Mouse (Mus musculus) stomach, embryonic 16.5 days (tissue): ENCODE data around the gene Eif2b3. TPM values are rescaled to one million over a fixed set of nuclear protein-coding genes. Genes with fewer than 3 reads are reported as not detected.
A peak's percentile ranks its signal among the peaks of the same experiment; 100 is the strongest.

Experiments
- ATAC-seq: fragments of 200-750 bp; cut with Nextera tagmentation; 2 replicates; pipeline ENCODE4 v1.8.0; 2017; ENCODE audit warnings: moderate number of reproducible peaks, moderate TSS enrichment; ENCODE audit not compliant: insufficient read depth, low FRiP score
- H3K27ac ChIP-seq: fragments of 300-500 bp; sonication (generic); 2 replicates; pipeline ENCODE4 v1.5.1; 2014; ENCODE audit warnings: low read length
- H3K27me3 ChIP-seq: fragments of 300-500 bp; sonication (generic); 2 replicates; pipeline ENCODE4 v1.6.1; 2014; ENCODE audit warnings: low read length, control low read depth, mixed read lengths; ENCODE audit not compliant: control insufficient read depth, insufficient read depth
- H3K36me3 ChIP-seq: fragments of 300-500 bp; sonication (generic); 2 replicates; pipeline ENCODE4 v1.6.1; 2014; ENCODE audit warnings: low read length; ENCODE audit not compliant: control insufficient read depth, insufficient read depth
- H3K4me1 ChIP-seq: fragments of 300-500 bp; sonication (generic); 2 replicates; pipeline ENCODE4 v1.6.1; 2014; ENCODE audit warnings: low read length, control low read depth, mixed read lengths; ENCODE audit not compliant: control insufficient read depth, insufficient read depth
- H3K4me2 ChIP-seq: fragments of 300-500 bp; sonication (generic); 2 replicates; pipeline ENCODE4 v1.6.1; 2014; ENCODE audit warnings: low read depth, low read length, mixed read lengths
- H3K4me3 ChIP-seq: fragments of 300-500 bp; sonication (generic); replicated peaks from 2 replicates; pipeline ENCODE4 v1.5.1; 2014; ENCODE audit warnings: mild to moderate bottlenecking, low read length
- H3K9ac ChIP-seq: fragments of 300-500 bp; sonication (generic); 2 replicates; pipeline ENCODE4 v1.6.1; 2014; ENCODE audit warnings: low read length
- H3K9me3 ChIP-seq: fragments of 300-500 bp; sonication (generic); replicated peaks from 2 replicates; pipeline ENCODE4 v1.6.1; 2016; ENCODE audit warnings: low read length, control low read depth; ENCODE audit not compliant: control insufficient read depth
- WGBS: fragments of 180-500 bp; shearing (Covaris S2); extraction: QIAGEN DNeasy Blood & Tissue Kit; methylation state at CpG from one replicate; pipeline ENCODE4 v1.1.7; 2014; 5-methylcytosine and 5-hydroxymethylcytosine counted together
- polyA plus RNA-seq: library from polyadenylated mRNA; unstranded; fragments of >200 nt; fragmentation: Nextera tagmentation; extraction: Ambion mirVana; gene quantifications from 2 replicates; pipeline ENCODE4 v1.2.1, GENCODE M21; 2015

The Eif2b3 gene
- polyA plus RNA-seq = 35.6 and 36.3 TPM in 2 replicates

GRCm38 (mm10) chr4:117019206-117020134 lies at the start of gene Eif2b3:
Gene Eif2b3 (plus strand): TSS chr4:117019402.
- Histone ChIP-seq H3K27ac (peak within 1 kb of the TSS; percentile 35; the same call in 1 of the 2 replicates), H3K27me3 (no peaks in the 10 kb centered on the region), H3K4me2 (peak within 1 kb of the TSS; percentile 87), H3K9ac (peak within 1 kb of the TSS; percentile 94), H3K4me1 (peaks cover 5% of the 10 kb centered on the region), H3K9me3 (no peaks in the 10 kb centered on the region), H3K36me3 (no peaks in the 10 kb centered on the region), H3K4me3 (peak within 1 kb of the TSS; percentile 97)
- under 1% methylated on average over 61 of the region's 61 CpGs for WGBS
- peak; percentile 96 for ATAC-seq

GRCm38 (mm10) chr4:116976503-116976902 lies 42.7 kb upstream of the Eif2b3 start:
- H3K27ac ChIP-seq = no peak overlapping the region
- WGBS = 57% methylated on average over 2 of the region's 2 CpGs
- ATAC-seq = no peak
- no peak overlapping the region for H3K4me2 ChIP-seq
- H3K4me3 ChIP-seq = no peak overlapping the region
- no peaks in the 10 kb centered on the region for H3K27me3 ChIP-seq
- H3K36me3 ChIP-seq = no peaks in the 10 kb centered on the region
- H3K9me3 ChIP-seq = no peaks in the 10 kb centered on the region
- H3K9ac ChIP-seq = no peak overlapping the region
- no peaks in the 10 kb centered on the region for H3K4me1 ChIP-seq

GRCm38 (mm10) chr4:116985681-116986080 lies 33.5 kb upstream of the Eif2b3 start:
- WGBS = 83% methylated on average over 7 of the region's 7 CpGs
- no peaks in the 10 kb centered on the region for H3K36me3 ChIP-seq

GRCm38 (mm10) chr4:116986400-116987121 lies 32.6 kb upstream of the Eif2b3 start:
- 65% methylated on average over 17 of the region's 17 CpGs for WGBS
- no peaks in the 10 kb centered on the region for H3K36me3 ChIP-seq
- ATAC-seq = peak; percentile 68; the same call in 1 of the 2 replicates
- no peaks in the 10 kb centered on the region for H3K9me3 ChIP-seq
- H3K4me2 ChIP-seq = no peak overlapping the region
- H3K4me1 ChIP-seq = no peaks in the 10 kb centered on the region
- H3K27ac ChIP-seq = no peak overlapping the region
- H3K9ac ChIP-seq = no peak overlapping the region
- H3K4me3 ChIP-seq = no peak overlapping the region
- H3K27me3 ChIP-seq = no peaks in the 10 kb centered on the region

More at GRCm38 (mm10) chr4:116985681-116986080, 33.5 kb upstream of the Eif2b3 start:
- H3K9me3 ChIP-seq = no peaks in the 10 kb centered on the region
- H3K27ac ChIP-seq = no peak overlapping the region
- H3K27me3 ChIP-seq = no peaks in the 10 kb centered on the region
- ATAC-seq = no peak
- no peak overlapping the region for H3K4me3 ChIP-seq
- no peaks in the 10 kb centered on the region for H3K4me1 ChIP-seq
- H3K4me2 ChIP-seq = no peak overlapping the region
- no peak overlapping the region for H3K9ac ChIP-seq

- Histone ChIP-seq H3K27ac (no peak overlapping the region), H3K4me1 (no peaks in the 10 kb centered on the region), H3K27me3 (no peaks in the 10 kb centered on the region), H3K9me3 (no peaks in the 10 kb centered on the region), H3K4me2 (no peak overlapping the region), H3K36me3 (no peaks in the 10 kb centered on the region), H3K4me3 (no peak overlapping the region), H3K9ac (no peak overlapping the region)
- WGBS = 78% methylated on average over 5 of the region's 5 CpGs
- no peak for ATAC-seq
Observed at GRCm38 (mm10) chr4:116987122-116987456, 32.1 kb upstream of the Eif2b3 start.

GRCm38 (mm10) chr4:116989731-116990130 lies 29.5 kb upstream of the Eif2b3 start:
- ATAC-seq = no peak
- H3K9me3 ChIP-seq = no peaks in the 10 kb centered on the region
- H3K4me3 ChIP-seq = no peak overlapping the region
- peaks cover 10% of the 10 kb centered on the region for H3K4me1 ChIP-seq
- H3K9ac ChIP-seq = no peak overlapping the region
- no peaks in the 10 kb centered on the region for H3K36me3 ChIP-seq
- WGBS = 49% methylated on average over 6 of the region's 6 CpGs
- no peaks in the 10 kb centered on the region for H3K27me3 ChIP-seq
- no peak overlapping the region for H3K4me2 ChIP-seq
- H3K27ac ChIP-seq = no peak overlapping the region

- 9% methylated on average over 7 of the region's 7 CpGs for WGBS
- Histone ChIP-seq H3K4me2 (no peak overlapping the region), H3K36me3 (no peaks in the 10 kb centered on the region), H3K27me3 (no peaks in the 10 kb centered on the region), H3K4me3 (no peak overlapping the region), H3K9me3 (no peaks in the 10 kb centered on the region), H3K4me1 (peaks cover 19% of the 10 kb centered on the region), H3K9ac (no peak overlapping the region), H3K27ac (no peak overlapping the region)
- no peak for ATAC-seq
Observed at GRCm38 (mm10) chr4:116991366-116991765, 27.8 kb upstream of the Eif2b3 start.

GRCm38 (mm10) chr4:116993672-116994621 lies 25.3 kb upstream of the Eif2b3 start, which contains the start of gene Urod:
Gene Urod (minus strand): TSS chr4:116994413.
- Histone ChIP-seq H3K9ac (peak within 1 kb of the TSS; percentile 77), H3K4me2 (peak within 1 kb of the TSS; percentile 96), H3K9me3 (no peaks in the 10 kb centered on the region), H3K4me3 (peak within 1 kb of the TSS; percentile 68), H3K27ac (peak within 1 kb of the TSS; percentile 44), H3K4me1 (peaks cover 19% of the 10 kb centered on the region), H3K27me3 (no peaks in the 10 kb centered on the region), H3K36me3 (no peaks in the 10 kb centered on the region)
- peak; percentile 97 for ATAC-seq
- WGBS = under 1% methylated on average over 38 of the region's 38 CpGs
